In genomic region chr8:126806591-126806990, GRCm38 (mm10) we compare ENCODE assay signal across 9 mouse cellular contexts.
DNase-seq lines count a peak whose midpoint lies in the region; ATAC-seq lines count a peak whose summit lies in the region.
"Had no signal": no experiment of that assay in that cellular context is flagged by ENCODE, and none has a peak within 500 bp of the region (broad histone marks: within the 10 kb centered on the region; RNA-seq: fewer than 3 reads in every experiment).

No protein-coding gene starts in this region.

- H3K4me2 ChIP-seq in heart, embryonic 15.5 days = no peak overlapping the region
- H3K4me2 ChIP-seq in neural tube, embryonic 13.5 days = no peak overlapping the region
- no peak overlapping the region for H3K4me2 ChIP-seq in limb, embryonic 11.5 days (ENCODE audit: low read depth, severe bottlenecking)

- no peaks in the 10 kb centered on the region for H3K9me3 ChIP-seq in heart, embryonic 15.5 days (replicated peaks)
- H3K9me3 ChIP-seq in neural tube, embryonic 13.5 days = no peaks in the 10 kb centered on the region
- H3K9me3 ChIP-seq in limb, embryonic 11.5 days (ENCODE audit: control insufficient read depth, low read length) = no peaks in the 10 kb centered on the region
- H3K9me3 ChIP-seq: megakaryocyte, embryonic 14.5 days had no signal

- no peaks in the 10 kb centered on the region for H3K36me3 ChIP-seq in heart, embryonic 15.5 days
- H3K36me3 ChIP-seq in neural tube, embryonic 13.5 days = no peaks in the 10 kb centered on the region
- no peaks in the 10 kb centered on the region for H3K36me3 ChIP-seq in limb, embryonic 11.5 days (ENCODE audit: control insufficient read depth, insufficient read depth, low read length)

- no peak overlapping the region for H3K9ac ChIP-seq in heart, embryonic 15.5 days
- no peak overlapping the region for H3K9ac ChIP-seq in neural tube, embryonic 13.5 days
- H3K9ac ChIP-seq in limb, embryonic 11.5 days (ENCODE audit: low read length) = no peak overlapping the region

- peaks cover 32% of the 10 kb centered on the region for H3K4me1 ChIP-seq in heart, embryonic 15.5 days (replicated peaks)
- peaks cover 8% of the 10 kb centered on the region; the same call in 1 of the 2 replicates for H3K4me1 ChIP-seq in neural tube, embryonic 13.5 days (replicated peaks)
- H3K4me1 ChIP-seq in limb, embryonic 11.5 days (ENCODE audit: control insufficient read depth, insufficient read depth, low read length) = no peaks in the 10 kb centered on the region

- peak overlapping the region; percentile 84 for H3K27ac ChIP-seq in heart, embryonic 15.5 days
- 0 out of 2 replicates have a peak overlapping the region, but pooled peaks have one; percentile 57 for H3K27ac ChIP-seq in neural tube, embryonic 13.5 days (replicated peaks)
- H3K27ac ChIP-seq in limb, embryonic 11.5 days (replicated peaks; ENCODE audit: low read depth, low read length) = peak overlapping the region; percentile 56; the same call in 1 of the 2 replicates

- ATAC-seq in heart, embryonic 15.5 days (replicated peaks; ENCODE audit: insufficient number of reproducible peaks, insufficient read depth, low FRiP score, low read depth) = no peak
- no peak for ATAC-seq in neural tube, embryonic 13.5 days (ENCODE audit: low read depth)
- ATAC-seq in limb, embryonic 11.5 days (ENCODE audit: insufficient number of reproducible peaks, low FRiP score, low TSS enrichment, low read depth) = no peak
- ATAC-seq in monocyte, adult 5-6 weeks (replicated peaks; ENCODE audit: insufficient number of reproducible peaks, low FRiP score, low TSS enrichment, poor library complexity, severe bottlenecking) = no peak
- ATAC-seq in frontal cortex, adult (ENCODE audit: low TSS enrichment) = no peak

- DNase-seq in heart, postnatal 14 days = no peak
- no peak for DNase-seq in neural tube, embryonic 10.5 days (ENCODE audit: extremely low spot score, low spot score)
- DNase-seq in limb, embryonic 11.5 days (ENCODE audit: low spot score) = no peak
- DNase-seq in B cell, adult 2 months = no peak

- intact Hi-C loops in heart, postnatal 14 days (cut with DNase I) = loop anchor here (2.0 to 5.0 kb wide), 2 partner anchors 70 to 139 kb away; no protein-coding TSS in a partner anchor

- 88% methylated on average over 2 of the region's 2 CpGs for WGBS in heart, embryonic 15.5 days
- WGBS in neural tube, embryonic 13.5 days = 94% methylated on average over 2 of the region's 2 CpGs
- WGBS in limb, embryonic 11.5 days = 95% methylated on average over 2 of the region's 2 CpGs

- H3K4me3 ChIP-seq in heart, embryonic 15.5 days = no peak overlapping the region
- H3K4me3 ChIP-seq in neural tube, embryonic 13.5 days = no peak overlapping the region
- H3K4me3 ChIP-seq in limb, embryonic 11.5 days (ENCODE audit: low read depth, low read length) = no peak overlapping the region

- H3K27me3 ChIP-seq in heart, embryonic 15.5 days = 0 out of 2 replicates have a peak, but pooled peaks cover 2% of the 10 kb centered on the region
- H3K27me3 ChIP-seq in neural tube, embryonic 13.5 days = no peaks in the 10 kb centered on the region
- H3K27me3 ChIP-seq in limb, embryonic 11.5 days (ENCODE audit: control insufficient read depth, insufficient read depth, low read length) = no peaks in the 10 kb centered on the region
